Mouse (Mus musculus): ENCODE measurements around the gene Cdk15.

- TF ChIP-seq CTCF (IDR thresholded peaks at IDR 0.05; ENCODE audit: low read depth, low read length) (no peak), POLR2A (IDR thresholded peaks at IDR 0.05; ENCODE audit: extremely low read depth, insufficient read depth, low read length) (no peak)
These were observed 124.8 kb downstream of the Cdk15 start for GRCm38 (mm10) chr1:59381483-59381882.
